Mouse (Mus musculus) E14TG2a.4 (cell line): ENCODE measurements around the gene Ip6k3.

Source experiments
- CTCF ChIP-seq: conservative IDR thresholded peaks from 2 replicates; pipeline ENCODE4 v1.5.1; 2014; ENCODE audit warnings: low read length
- POU5F1 ChIP-seq: IDR thresholded peaks from 2 replicates; pipeline ENCODE4 v1.6.1; 2014; ENCODE audit warnings: low read length, borderline replicate concordance

- no peak for TF ChIP-seq CTCF
- no peak for TF ChIP-seq POU5F1
Measured at GRCm38 (mm10) chr17:27153773-27154193, 13.8 kb downstream of the Ip6k3 start.
